Mouse (Mus musculus) yolk sac, embryonic 10.5 days (tissue): Measurements from ENCODE around the gene Fam81b.
"Not testable (repeated sequence)": the region's sequence is repeated elsewhere in the genome, so short reads cannot be mapped to it uniquely, and the experiment has no call there.

Experiments
- DNase-seq: peaks from one replicate; pipeline ENCODE4 v3.0.0-alpha.2; 2017; ENCODE audit warnings: low spot score

Gene Fam81b

GRCm38 (mm10) chr13:76304637-76305122, at the start of gene Fam81b:
Gene Fam81b, minus strand, starts transcription at chr13:76305072.
- DNase-seq = no peak

GRCm38 (mm10) chr13:76345941-76346340, 41.1 kb upstream of the Fam81b start:
- DNase-seq = not testable (repeated sequence)

GRCm38 (mm10) chr13:76318635-76319034, 13.8 kb upstream of the Fam81b start:
- no peak for DNase-seq

GRCm38 (mm10) chr13:76311580-76311979, 6.7 kb upstream of the Fam81b start:
- DNase-seq = no peak

GRCm38 (mm10) chr13:76308811-76309210, 3.9 kb upstream of the Fam81b start:
- no peak for DNase-seq

- no peak for DNase-seq
These were observed 938 bp upstream of the Fam81b start for GRCm38 (mm10) chr13:76305655-76306365.

GRCm38 (mm10) chr13:76305241-76305640, 369 bp upstream of the Fam81b start:
- no peak for DNase-seq

GRCm38 (mm10) chr13:76304201-76304600, 671 bp downstream of the Fam81b start:
- DNase-seq = no peak

GRCm38 (mm10) chr13:76303160-76303559, 1.7 kb downstream of the Fam81b start:
- DNase-seq = no peak

- no peak for DNase-seq
These were observed 2.8 kb downstream of the Fam81b start for GRCm38 (mm10) chr13:76302056-76302455.

- DNase-seq = no peak
These were observed 12.8 kb downstream of the Fam81b start for GRCm38 (mm10) chr13:76292050-76292449.

GRCm38 (mm10) chr13:76284597-76284996, 20.3 kb downstream of the Fam81b start:
- no peak for DNase-seq

GRCm38 (mm10) chr13:76264361-76265026, 40.4 kb downstream of the Fam81b start:
- DNase-seq = no peak

- DNase-seq = no peak
These were observed 46.1 kb downstream of the Fam81b start for GRCm38 (mm10) chr13:76258766-76259165.

GRCm38 (mm10) chr13:76256350-76256749, 48.5 kb downstream of the Fam81b start:
- DNase-seq = peak; percentile 41

- DNase-seq = no peak
These were observed 54.8 kb downstream of the Fam81b start for GRCm38 (mm10) chr13:76250092-76250491.

GRCm38 (mm10) chr13:76249066-76249465, 55.8 kb downstream of the Fam81b start:
- no peak for DNase-seq

- no peak for DNase-seq
These were observed 89.5 kb downstream of the Fam81b start for GRCm38 (mm10) chr13:76215397-76215796.

GRCm38 (mm10) chr13:76214928-76215327, 89.9 kb downstream of the Fam81b start:
- DNase-seq = no peak

GRCm38 (mm10) chr13:76199943-76200342, 104.9 kb downstream of the Fam81b start:
- DNase-seq = no peak

- DNase-seq = no peak
These were observed 107.5 kb downstream of the Fam81b start for GRCm38 (mm10) chr13:76197297-76197848.

GRCm38 (mm10) chr13:76195431-76196138, 109.3 kb downstream of the Fam81b start:
- DNase-seq = no peak
